Mouse (Mus musculus) thymus, adult 2 months (tissue): ENCODE data around the gene Rgma.

Experiments
- CTCF ChIP-seq: fragments of 200-500 bp; IDR thresholded peaks from 2 replicates; pipeline ENCODE4 v1.5.1; 2012; ENCODE audit warnings: mild to moderate bottlenecking, control low read depth, low read length, moderate library complexity, borderline replicate concordance; ENCODE audit not compliant: control insufficient read depth, poor library complexity, insufficient read depth; ENCODE audit errors: extremely low read depth
- POLR2A ChIP-seq: fragments of 200-500 bp; IDR thresholded peaks from 2 replicates; pipeline ENCODE4 v1.6.1; 2012; ENCODE audit warnings: mild to moderate bottlenecking, low read length, control low read depth, moderate library complexity; ENCODE audit not compliant: control insufficient read depth, poor library complexity, insufficient read depth; ENCODE audit errors: extremely low read depth

- TF ChIP-seq CTCF = no peak
- no peak for TF ChIP-seq POLR2A
These were observed 30.2 kb downstream of the Rgma start for GRCm38 (mm10) chr7:73405550-73405949.
